Mouse (Mus musculus): ENCODE measurements around the gene 1700001P01Rik. TPM values are rescaled to one million over a fixed set of nuclear protein-coding genes. Genes with fewer than 3 reads are reported as not detected.
"Not testable (repeated sequence)": the region's sequence is repeated elsewhere in the genome, so short reads cannot be mapped to it uniquely, and the experiment has no call there.

1700001P01Rik gene
- polyA plus RNA-seq, 1 experiment, result 0.80 TPM

DNA sequence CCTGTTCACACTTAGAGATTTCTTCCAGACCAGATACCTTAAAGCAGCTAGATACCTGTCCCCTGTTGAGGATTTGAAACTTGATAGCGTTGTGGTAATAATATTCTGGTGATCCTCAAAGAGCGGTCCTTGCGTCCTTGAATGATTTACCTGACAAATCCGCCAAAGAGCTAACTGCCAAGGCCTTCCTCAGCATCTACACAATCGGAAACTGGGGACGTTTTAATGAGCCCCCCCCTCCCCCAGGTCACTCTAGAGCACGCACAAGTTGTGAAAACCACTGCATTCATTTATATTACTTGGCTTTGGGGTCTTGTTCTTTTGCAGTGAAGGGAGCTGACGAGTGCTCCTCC, 22.3 kb upstream of the 1700001P01Rik start:
- H3K27me3 ChIP-seq (ENCODE audit: control insufficient read depth, insufficient read depth, low read length), result no peaks in the 10 kb centered on the region
- no peak overlapping the region for H3K27ac ChIP-seq (ENCODE audit: insufficient read depth, low read length)
- peaks cover 11% of the 10 kb centered on the region; the same call in 1 of the 2 replicates for H3K4me1 ChIP-seq (ENCODE audit: control insufficient read depth, insufficient read depth, low read length)
- DNase-seq, result no peak
- TF ChIP-seq CTCF (IDR thresholded peaks at IDR 0.05; ENCODE audit: borderline replicate concordance, insufficient read depth, low read depth, low read length), result no peak
- TF ChIP-seq POLR2A (IDR thresholded peaks at IDR 0.05; ENCODE audit: borderline replicate concordance, insufficient read depth, low read length), result no peak
- 61% methylated on average over 8 of the region's 8 CpGs for WGBS
- H3K4me3 ChIP-seq (replicated peaks; ENCODE audit: insufficient read depth, low read depth, low read length), result peak overlapping the region; percentile 17

DNA sequence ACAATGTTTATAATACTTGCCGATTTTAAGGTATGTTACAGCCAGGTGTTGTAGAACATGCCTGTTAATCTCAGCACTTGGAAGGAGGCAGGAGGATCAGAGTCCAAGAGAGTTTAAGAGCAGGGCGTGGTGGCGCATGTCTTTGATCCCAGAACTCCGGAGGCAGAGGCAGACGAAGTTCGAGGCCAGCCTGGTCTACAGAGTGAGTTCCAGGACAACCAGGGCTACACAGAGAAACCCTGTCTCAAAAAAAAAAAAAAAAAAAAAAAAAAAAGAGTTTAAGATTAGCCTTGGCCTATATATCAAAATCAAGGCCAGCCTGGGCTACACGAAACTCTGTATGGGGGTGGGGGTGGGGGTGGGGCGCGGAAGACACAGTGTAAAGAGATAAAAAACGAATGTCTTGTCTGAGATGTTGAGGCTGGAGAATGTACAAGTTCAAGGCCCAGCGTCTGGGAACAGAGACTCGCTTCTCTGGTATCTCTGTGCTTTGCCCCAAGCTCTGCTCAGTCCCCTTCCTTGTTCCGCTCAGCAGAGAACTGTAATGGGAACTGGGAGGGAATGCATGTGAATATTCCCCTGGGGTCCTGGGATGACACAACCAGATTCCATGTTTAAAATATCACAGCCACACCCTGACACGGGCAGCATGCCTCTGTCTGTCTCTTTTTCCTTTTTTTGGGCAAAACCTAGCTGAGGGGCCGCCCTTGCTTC, 21.8 kb upstream of the 1700001P01Rik start:
- Histone ChIP-seq H3K27me3 (ENCODE audit: control insufficient read depth, insufficient read depth, low read length) (no peaks in the 10 kb centered on the region), H3K27ac (ENCODE audit: insufficient read depth, low read length) (no peak overlapping the region), H3K4me1 (ENCODE audit: control insufficient read depth, insufficient read depth, low read length) (peaks cover 11% of the 10 kb centered on the region; the same call in 1 of the 2 replicates), H3K4me3 (replicated peaks; ENCODE audit: insufficient read depth, low read depth, low read length) (no peak overlapping the region)
- TF ChIP-seq CTCF (IDR thresholded peaks at IDR 0.05; ENCODE audit: borderline replicate concordance, insufficient read depth, low read depth, low read length), result no peak
- TF ChIP-seq POLR2A (IDR thresholded peaks at IDR 0.05; ENCODE audit: borderline replicate concordance, insufficient read depth, low read length), result no peak
- peak in 1 of 2 experiments; percentile 11 for DNase-seq
- WGBS, result 69% methylated on average over 15 of the region's 15 CpGs

DNA sequence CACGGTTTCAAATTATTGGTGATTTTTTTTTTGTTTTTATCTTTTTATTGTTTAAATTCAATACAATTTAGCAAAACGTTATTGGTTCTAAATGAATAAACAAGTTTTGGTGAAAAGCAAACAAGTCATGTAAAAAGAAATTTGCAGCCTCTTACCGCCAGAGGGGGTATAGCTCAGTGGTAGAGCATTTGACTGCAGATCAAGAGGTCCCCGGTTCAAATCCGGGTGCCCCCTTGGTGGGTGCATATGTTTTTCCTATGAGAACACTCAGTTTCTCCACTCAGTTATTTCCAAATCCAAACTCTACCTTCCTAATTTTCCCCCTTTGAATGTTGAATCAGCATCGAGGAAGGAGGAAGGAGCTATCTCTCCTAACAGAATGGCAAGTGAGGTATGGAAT, 21.2 kb upstream of the 1700001P01Rik start:
- no peak overlapping the region for H3K4me3 ChIP-seq (replicated peaks; ENCODE audit: insufficient read depth, low read depth, low read length)
- no peak overlapping the region for H3K27ac ChIP-seq (ENCODE audit: insufficient read depth, low read length)
- peak; percentile 78 to 83 for DNase-seq
- peaks cover 8% of the 10 kb centered on the region; the same call in 1 of the 2 replicates for H3K4me1 ChIP-seq (ENCODE audit: control insufficient read depth, insufficient read depth, low read length)
- H3K27me3 ChIP-seq (ENCODE audit: control insufficient read depth, insufficient read depth, low read length), result no peaks in the 10 kb centered on the region
- TF ChIP-seq CTCF (IDR thresholded peaks at IDR 0.05; ENCODE audit: borderline replicate concordance, insufficient read depth, low read depth, low read length), result no peak
- no peak for TF ChIP-seq POLR2A (IDR thresholded peaks at IDR 0.05; ENCODE audit: borderline replicate concordance, insufficient read depth, low read length)
- 3% methylated on average over 6 of the region's 6 CpGs for WGBS

DNA sequence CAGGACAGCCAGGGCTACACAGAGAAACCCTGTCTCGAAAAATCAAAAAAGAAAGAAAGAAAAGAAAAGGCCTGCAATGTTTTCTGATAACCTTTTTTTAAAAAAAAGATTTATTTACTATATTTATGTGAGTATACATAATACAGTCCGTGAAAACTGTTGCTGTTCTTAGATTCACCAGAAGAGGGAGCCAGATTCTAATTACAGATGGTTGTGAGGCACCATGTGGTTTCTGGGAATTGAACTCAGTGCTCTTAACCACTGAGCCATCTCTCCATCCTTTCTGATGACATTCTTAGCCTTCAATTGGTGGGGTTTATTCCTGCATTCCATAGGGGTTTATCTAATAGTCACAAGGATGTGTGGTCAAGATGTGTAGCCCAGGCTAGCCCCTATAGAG, 17.4 kb upstream of the 1700001P01Rik start:
- Histone ChIP-seq H3K27ac (ENCODE audit: insufficient read depth, low read length) (no peak overlapping the region), H3K27me3 (ENCODE audit: control insufficient read depth, insufficient read depth, low read length) (no peaks in the 10 kb centered on the region), H3K4me1 (ENCODE audit: control insufficient read depth, insufficient read depth, low read length) (no peaks in the 10 kb centered on the region), H3K4me3 (replicated peaks; ENCODE audit: insufficient read depth, low read depth, low read length) (no peak overlapping the region)
- 1% methylated on average over 2 of the region's 2 CpGs for WGBS
- peak in 1 of 2 experiments; percentile 61 for DNase-seq
- peak; percentile 40; the same call in 1 of the 2 replicates for TF ChIP-seq CTCF (IDR thresholded peaks at IDR 0.05; ENCODE audit: borderline replicate concordance, insufficient read depth, low read depth, low read length)
- TF ChIP-seq POLR2A (IDR thresholded peaks at IDR 0.05; ENCODE audit: borderline replicate concordance, insufficient read depth, low read length), result no peak

DNA sequence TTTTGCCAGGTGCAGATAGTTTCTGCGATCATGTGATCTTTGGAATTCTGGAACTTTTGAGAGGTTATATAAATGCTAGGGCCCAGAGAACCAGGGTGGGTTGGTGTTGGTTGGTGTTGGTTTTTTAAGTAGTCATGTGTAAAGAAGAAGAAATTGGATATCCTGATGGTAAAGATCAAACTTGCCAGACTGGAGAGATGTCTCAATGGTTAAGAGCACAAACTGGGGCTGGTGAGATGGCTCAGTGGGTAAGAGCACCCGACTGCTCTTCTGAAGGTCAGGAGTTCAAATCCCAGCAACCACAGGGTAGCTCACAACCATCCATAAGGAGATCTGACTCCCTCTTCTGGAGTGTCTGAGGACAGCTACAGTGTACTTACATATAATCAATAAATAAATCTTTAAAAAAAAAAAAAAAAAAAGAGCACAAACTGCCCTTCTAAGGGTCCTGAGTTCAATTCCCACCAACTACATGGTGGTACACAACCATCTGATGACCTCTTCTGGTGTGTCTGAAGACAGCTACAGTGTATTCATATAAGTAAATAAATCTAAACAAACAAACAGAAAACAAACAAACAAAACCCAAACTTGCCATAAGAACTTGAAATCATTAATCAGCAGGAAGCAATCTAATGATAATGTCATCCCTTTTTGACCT, 15.2 kb upstream of the 1700001P01Rik start:
- H3K27ac ChIP-seq (ENCODE audit: insufficient read depth, low read length); H3K4me3 ChIP-seq (replicated peaks; ENCODE audit: insufficient read depth, low read depth, low read length); DNase-seq; H3K27me3 ChIP-seq (ENCODE audit: control insufficient read depth, insufficient read depth, low read length); H3K4me1 ChIP-seq (ENCODE audit: control insufficient read depth, insufficient read depth, low read length): not testable (repeated sequence)
- WGBS, result 68% methylated on average over 2 of the region's 2 CpGs

DNA sequence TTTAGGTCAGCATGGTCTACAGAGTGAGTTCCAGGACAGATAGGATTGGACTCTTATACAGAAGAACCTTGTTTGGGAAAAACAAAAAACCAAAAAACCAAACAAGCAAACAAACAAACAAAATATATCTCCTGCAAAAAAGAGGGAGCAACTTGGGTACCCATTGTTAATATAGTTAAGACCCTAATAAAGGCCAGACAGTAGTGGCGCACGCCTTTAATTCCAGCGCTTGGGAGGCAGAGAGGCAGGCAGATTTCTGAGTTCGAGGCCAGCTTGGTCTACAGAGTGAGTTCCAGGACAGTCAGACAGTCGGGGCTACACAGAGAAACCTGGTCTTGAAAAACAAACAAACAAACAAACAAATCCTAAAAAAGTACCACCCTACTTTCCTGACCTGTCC, 14.0 kb upstream of the 1700001P01Rik start:
- 86% methylated on average over 5 of the region's 5 CpGs for WGBS
- Histone ChIP-seq H3K27ac (ENCODE audit: insufficient read depth, low read length) (no peak overlapping the region), H3K27me3 (ENCODE audit: control insufficient read depth, insufficient read depth, low read length) (no peaks in the 10 kb centered on the region), H3K4me1 (ENCODE audit: control insufficient read depth, insufficient read depth, low read length) (no peaks in the 10 kb centered on the region), H3K4me3 (replicated peaks; ENCODE audit: insufficient read depth, low read depth, low read length) (no peak overlapping the region)
- TF ChIP-seq POLR2A (IDR thresholded peaks at IDR 0.05; ENCODE audit: borderline replicate concordance, insufficient read depth, low read length), result no peak
- TF ChIP-seq CTCF (IDR thresholded peaks at IDR 0.05; ENCODE audit: borderline replicate concordance, insufficient read depth, low read depth, low read length), result no peak
- no peak for DNase-seq

DNA sequence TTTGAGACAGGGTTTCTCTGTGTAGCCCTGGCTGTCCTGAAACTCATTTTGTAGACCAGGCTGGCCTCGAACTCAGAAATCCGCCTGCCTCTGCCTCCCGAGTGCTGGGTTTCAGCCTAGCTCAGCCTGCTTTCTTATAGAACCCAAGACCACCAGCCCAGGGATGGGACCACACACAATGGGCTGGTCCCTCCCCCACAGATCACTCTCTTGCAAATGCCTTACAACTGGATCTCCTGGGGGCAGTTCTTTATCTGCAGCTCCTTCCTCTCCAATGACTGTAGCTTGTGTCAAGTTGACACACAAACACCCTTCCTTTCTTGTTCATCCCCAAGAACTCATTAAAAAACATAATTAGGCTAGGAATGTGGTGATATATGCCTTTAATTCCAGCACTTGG, 12.2 kb upstream of the 1700001P01Rik start:
- WGBS, result 89% methylated on average over 3 of the region's 3 CpGs
- no peak overlapping the region for H3K27ac ChIP-seq (ENCODE audit: insufficient read depth, low read length)
- no peaks in the 10 kb centered on the region for H3K4me1 ChIP-seq (ENCODE audit: control insufficient read depth, insufficient read depth, low read length)
- H3K4me3 ChIP-seq (replicated peaks; ENCODE audit: insufficient read depth, low read depth, low read length), result no peak overlapping the region
- H3K27me3 ChIP-seq (ENCODE audit: control insufficient read depth, insufficient read depth, low read length), result no peaks in the 10 kb centered on the region
- TF ChIP-seq CTCF (IDR thresholded peaks at IDR 0.05; ENCODE audit: borderline replicate concordance, insufficient read depth, low read depth, low read length) (no peak), POLR2A (IDR thresholded peaks at IDR 0.05; ENCODE audit: borderline replicate concordance, insufficient read depth, low read length) (no peak)
- no peak for DNase-seq

DNA sequence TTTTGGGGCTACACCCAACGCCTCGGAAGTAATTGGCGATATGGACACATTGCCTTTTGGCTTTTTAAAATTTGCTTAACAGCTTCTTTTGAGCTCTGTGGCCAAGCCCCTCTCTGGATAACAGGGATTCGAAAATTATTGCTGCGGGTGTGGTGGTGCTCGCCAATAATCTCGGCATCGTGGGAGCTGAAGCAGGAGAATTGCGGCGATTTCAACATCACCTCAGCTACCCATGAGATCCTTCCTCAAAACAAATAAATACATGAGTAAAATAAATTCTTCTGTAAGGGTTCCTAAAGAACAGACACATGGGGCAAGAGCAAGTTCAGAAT, 6.8 kb upstream of the 1700001P01Rik start:
- no peak for TF ChIP-seq CTCF (IDR thresholded peaks at IDR 0.05; ENCODE audit: borderline replicate concordance, insufficient read depth, low read depth, low read length)
- no peak for TF ChIP-seq POLR2A (IDR thresholded peaks at IDR 0.05; ENCODE audit: borderline replicate concordance, insufficient read depth, low read length)
- Histone ChIP-seq H3K27ac (ENCODE audit: insufficient read depth, low read length) (peak overlapping the region; percentile 46; the same call in 1 of the 2 replicates), H3K4me3 (replicated peaks; ENCODE audit: insufficient read depth, low read depth, low read length) (peak overlapping the region; percentile 69), H3K4me1 (ENCODE audit: control insufficient read depth, insufficient read depth, low read length) (no peaks in the 10 kb centered on the region), H3K27me3 (ENCODE audit: control insufficient read depth, insufficient read depth, low read length) (no peaks in the 10 kb centered on the region)
- DNase-seq, result no peak
- WGBS, result under 1% methylated on average over 10 of the region's 10 CpGs

All from cerebellum, adult 2 months (tissue).